Mouse (Mus musculus): ENCODE measurements at regions not wholly inside any gene's neighbourhood (a gene's known extent, or its start where the extent isn't known, plus 50 kb on each side); places are given as distances from the start of the nearest gene placed in this dataset.
"Not testable (repeated sequence)": the region's sequence is repeated elsewhere in the genome, so short reads cannot be mapped to it uniquely, and the experiment has no call there.

GRCm38 (mm10) chr15:5933586-5933985 is 366.0 kb upstream of the Dab2 start:
- WGBS: 14% methylated on average over 3 of the region's 3 CpGs
- Histone ChIP-seq H3K9me3 (no peaks in the 10 kb centered on the region), H3K9ac (no peak overlapping the region), H3K4me3 (replicated peaks) (no peak overlapping the region), H3K27me3 (no peaks in the 10 kb centered on the region), H3K4me2 (no peak overlapping the region), H3K27ac (no peak overlapping the region), H3K4me1 (no peaks in the 10 kb centered on the region), H3K36me3 (replicated peaks) (no peaks in the 10 kb centered on the region)
- ATAC-seq (ENCODE audit: low FRiP score): no peak

GRCm38 (mm10) chr15:5940945-5941344 is 358.6 kb upstream of the Dab2 start:
- WGBS: 78% methylated on average over 2 of the region's 2 CpGs
- no peak for ATAC-seq (ENCODE audit: low FRiP score)
- Histone ChIP-seq H3K9me3 (no peaks in the 10 kb centered on the region), H3K4me2 (no peak overlapping the region), H3K36me3 (replicated peaks) (no peaks in the 10 kb centered on the region), H3K27me3 (no peaks in the 10 kb centered on the region), H3K4me3 (replicated peaks) (no peak overlapping the region), H3K4me1 (no peaks in the 10 kb centered on the region), H3K9ac (no peak overlapping the region), H3K27ac (no peak overlapping the region)

GRCm38 (mm10) chr15:5946650-5947049 is 352.9 kb upstream of the Dab2 start:
- Histone ChIP-seq H3K9ac (no peak overlapping the region), H3K4me2 (no peak overlapping the region), H3K27me3 (no peaks in the 10 kb centered on the region), H3K9me3 (no peaks in the 10 kb centered on the region), H3K4me1 (no peaks in the 10 kb centered on the region), H3K36me3 (replicated peaks) (no peaks in the 10 kb centered on the region), H3K27ac (no peak overlapping the region), H3K4me3 (replicated peaks) (no peak overlapping the region)
- 83% methylated on average over 6 of the region's 6 CpGs for WGBS
- ATAC-seq (ENCODE audit: low FRiP score): no peak

- Histone ChIP-seq H3K27ac (no peak overlapping the region), H3K4me3 (replicated peaks) (no peak overlapping the region), H3K36me3 (replicated peaks) (no peaks in the 10 kb centered on the region), H3K4me1 (no peaks in the 10 kb centered on the region), H3K4me2 (no peak overlapping the region), H3K27me3 (no peaks in the 10 kb centered on the region), H3K9me3 (no peaks in the 10 kb centered on the region), H3K9ac (no peak overlapping the region)
- no peak for ATAC-seq (ENCODE audit: low FRiP score)
- WGBS: 81% methylated on average over 3 of the region's 3 CpGs
These were observed 348.7 kb upstream of the Dab2 start for GRCm38 (mm10) chr15:5950919-5951318.

GRCm38 (mm10) chr15:5951661-5952060 is 347.9 kb upstream of the Dab2 start:
- H3K9ac ChIP-seq; H3K4me3 ChIP-seq (replicated peaks); ATAC-seq (ENCODE audit: low FRiP score); H3K9me3 ChIP-seq; H3K27me3 ChIP-seq; H3K27ac ChIP-seq; H3K36me3 ChIP-seq (replicated peaks); H3K4me2 ChIP-seq; H3K4me1 ChIP-seq: not testable (repeated sequence)
- 100% methylated on average over 2 of the region's 2 CpGs for WGBS

GRCm38 (mm10) chr15:5953106-5953505 is 346.5 kb upstream of the Dab2 start:
- Histone ChIP-seq H3K27ac (no peak overlapping the region), H3K9me3 (no peaks in the 10 kb centered on the region), H3K9ac (no peak overlapping the region), H3K4me3 (replicated peaks) (no peak overlapping the region), H3K27me3 (no peaks in the 10 kb centered on the region), H3K36me3 (replicated peaks) (no peaks in the 10 kb centered on the region), H3K4me2 (no peak overlapping the region), H3K4me1 (no peaks in the 10 kb centered on the region)
- ATAC-seq (ENCODE audit: low FRiP score): no peak

GRCm38 (mm10) chr15:5991351-5992065 is 308.1 kb upstream of the Dab2 start:
- Histone ChIP-seq H3K9me3 (no peaks in the 10 kb centered on the region), H3K4me2 (no peak overlapping the region), H3K4me3 (replicated peaks) (no peak overlapping the region), H3K36me3 (replicated peaks) (no peaks in the 10 kb centered on the region), H3K4me1 (no peaks in the 10 kb centered on the region), H3K27me3 (no peaks in the 10 kb centered on the region), H3K27ac (no peak overlapping the region), H3K9ac (no peak overlapping the region)
- no peak for ATAC-seq (ENCODE audit: low FRiP score)
- 54% methylated on average over 5 of the region's 5 CpGs for WGBS

- not testable (repeated sequence) for H3K9ac ChIP-seq, H3K9me3 ChIP-seq
- 97% methylated on average over 1 of the region's 1 CpGs for WGBS
These were observed 307.4 kb upstream of the Dab2 start for GRCm38 (mm10) chr15:5992146-5992545.

GRCm38 (mm10) chr15:6000816-6001215 is 298.8 kb upstream of the Dab2 start:
- Histone ChIP-seq H3K4me3 (replicated peaks) (no peak overlapping the region), H3K27me3 (no peaks in the 10 kb centered on the region), H3K27ac (no peak overlapping the region), H3K9me3 (no peaks in the 10 kb centered on the region), H3K36me3 (replicated peaks) (no peaks in the 10 kb centered on the region), H3K4me2 (no peak overlapping the region), H3K9ac (no peak overlapping the region), H3K4me1 (no peaks in the 10 kb centered on the region)
- WGBS: 94% methylated on average over 1 of the region's 1 CpGs
- no peak for ATAC-seq (ENCODE audit: low FRiP score)

More at GRCm38 (mm10) chr15:5992146-5992545, 307.4 kb upstream of the Dab2 start:
- not testable (repeated sequence) for H3K4me2 ChIP-seq; H3K4me1 ChIP-seq; H3K4me3 ChIP-seq (replicated peaks); H3K27ac ChIP-seq; ATAC-seq (ENCODE audit: low FRiP score); H3K27me3 ChIP-seq; H3K36me3 ChIP-seq (replicated peaks)

GRCm38 (mm10) chr15:6001394-6001793 is 298.2 kb upstream of the Dab2 start:
- WGBS: 89% methylated on average over 1 of the region's 1 CpGs
- H3K9ac ChIP-seq: no peak overlapping the region

GRCm38 (mm10) chr15:6014982-6015381 is 284.6 kb upstream of the Dab2 start:
- Histone ChIP-seq H3K9ac (no peak overlapping the region), H3K4me3 (replicated peaks) (no peak overlapping the region), H3K27ac (no peak overlapping the region), H3K36me3 (replicated peaks) (no peaks in the 10 kb centered on the region), H3K4me1 (no peaks in the 10 kb centered on the region), H3K27me3 (no peaks in the 10 kb centered on the region), H3K4me2 (no peak overlapping the region), H3K9me3 (no peaks in the 10 kb centered on the region)
- ATAC-seq (ENCODE audit: low FRiP score): no peak
- 83% methylated on average over 1 of the region's 1 CpGs for WGBS

More at GRCm38 (mm10) chr15:6001394-6001793, 298.2 kb upstream of the Dab2 start:
- Histone ChIP-seq H3K4me2 (no peak overlapping the region), H3K27me3 (no peaks in the 10 kb centered on the region), H3K27ac (no peak overlapping the region), H3K4me1 (no peaks in the 10 kb centered on the region), H3K36me3 (replicated peaks) (no peaks in the 10 kb centered on the region), H3K9me3 (no peaks in the 10 kb centered on the region), H3K4me3 (replicated peaks) (no peak overlapping the region)
- ATAC-seq (ENCODE audit: low FRiP score): no peak

- Histone ChIP-seq H3K4me1 (no peaks in the 10 kb centered on the region), H3K27me3 (no peaks in the 10 kb centered on the region), H3K9me3 (no peaks in the 10 kb centered on the region), H3K27ac (no peak overlapping the region), H3K4me2 (no peak overlapping the region), H3K4me3 (replicated peaks) (no peak overlapping the region), H3K36me3 (replicated peaks) (no peaks in the 10 kb centered on the region), H3K9ac (no peak overlapping the region)
- no peak for ATAC-seq (ENCODE audit: low FRiP score)
- 74% methylated on average over 5 of the region's 5 CpGs for WGBS
These were observed 282.9 kb upstream of the Dab2 start for GRCm38 (mm10) chr15:6016637-6017049.

- ATAC-seq (ENCODE audit: low FRiP score): no peak
- no peaks in the 10 kb centered on the region for H3K9me3 ChIP-seq
- H3K36me3 ChIP-seq (replicated peaks): no peaks in the 10 kb centered on the region
- H3K9ac ChIP-seq: no peak overlapping the region
- no peaks in the 10 kb centered on the region for H3K27me3 ChIP-seq
- H3K27ac ChIP-seq: no peak overlapping the region
- H3K4me2 ChIP-seq: no peak overlapping the region
- WGBS: 79% methylated on average over 4 of the region's 4 CpGs
- no peak overlapping the region for H3K4me3 ChIP-seq (replicated peaks)
- no peaks in the 10 kb centered on the region for H3K4me1 ChIP-seq
These were observed 274.0 kb upstream of the Dab2 start for GRCm38 (mm10) chr15:6025543-6025942.
